Mouse (Mus musculus): ENCODE data around the gene Hoxd11. TPM values are rescaled to one million over a fixed set of nuclear protein-coding genes. Genes with fewer than 3 reads are reported as not detected.

Gene Hoxd11
- polyA plus RNA-seq, 1 experiment from 2014 or later, result 59.6 TPM

- ATAC-seq (ENCODE audit: insufficient number of reproducible peaks, low FRiP score, low TSS enrichment, low read depth), result no peak
- peak overlapping the region; percentile 54 for H3K9ac ChIP-seq (ENCODE audit: low read length)
- H3K27me3 ChIP-seq (ENCODE audit: control insufficient read depth, insufficient read depth, low read length), result peaks cover 61% of the 10 kb centered on the region
- peak overlapping the region; percentile 40; the same call in 1 of the 2 replicates for H3K27ac ChIP-seq (replicated peaks; ENCODE audit: low read depth, low read length)
- H3K4me2 ChIP-seq (ENCODE audit: low read depth, severe bottlenecking), result peak overlapping the region; percentile 34
- peak; percentile 60 for DNase-seq (ENCODE audit: low spot score)
- H3K4me1 ChIP-seq (ENCODE audit: control insufficient read depth, insufficient read depth, low read length), result peaks cover 12% of the 10 kb centered on the region
- no peaks in the 10 kb centered on the region for H3K36me3 ChIP-seq (ENCODE audit: control insufficient read depth, insufficient read depth, low read length)
- 1% methylated on average over 30 of the region's 30 CpGs for WGBS
- H3K9me3 ChIP-seq (ENCODE audit: control insufficient read depth, low read length), result no peaks in the 10 kb centered on the region
- H3K4me3 ChIP-seq (ENCODE audit: low read depth, low read length), result peak overlapping the region; percentile 38
Measured at GRCm38 (mm10) chr2:74660421-74661375, 18.7 kb upstream of the Hoxd11 start.

DNA sequence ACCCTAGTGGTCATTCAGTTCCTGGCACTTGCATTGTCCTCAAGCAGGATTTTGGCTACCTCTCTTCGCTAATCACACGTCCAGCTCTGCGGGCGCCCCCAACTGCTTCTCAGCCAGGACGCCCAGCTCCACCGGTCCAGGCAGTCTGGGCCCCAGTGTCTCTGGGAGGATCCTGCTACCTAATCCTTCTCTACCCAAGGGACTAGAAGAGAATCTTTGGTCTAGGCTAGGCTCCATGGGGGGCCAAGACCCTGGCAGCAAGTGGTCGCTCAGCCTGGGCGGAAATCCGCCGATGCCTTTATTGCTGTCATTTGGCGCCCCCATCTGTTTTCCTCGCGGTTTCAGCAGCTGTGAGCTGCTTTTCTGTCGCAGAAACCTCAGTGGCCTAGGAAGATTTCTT, 17.7 kb upstream of the Hoxd11 start:
- Histone ChIP-seq H3K4me3 (ENCODE audit: low read depth, low read length) (0 out of 2 replicates have a peak overlapping the region, but pooled peaks have one; percentile 14), H3K4me2 (ENCODE audit: low read depth, severe bottlenecking) (peak overlapping the region; percentile 23), H3K9ac (ENCODE audit: low read length) (no peak overlapping the region; the same call in 1 of the 2 replicates), H3K4me1 (ENCODE audit: control insufficient read depth, insufficient read depth, low read length) (peaks cover 6% of the 10 kb centered on the region; the same call in 1 of the 2 replicates), H3K9me3 (ENCODE audit: control insufficient read depth, low read length) (no peaks in the 10 kb centered on the region), H3K36me3 (ENCODE audit: control insufficient read depth, insufficient read depth, low read length) (no peaks in the 10 kb centered on the region), H3K27me3 (ENCODE audit: control insufficient read depth, insufficient read depth, low read length) (peaks cover 59% of the 10 kb centered on the region), H3K27ac (replicated peaks; ENCODE audit: low read depth, low read length) (no peak overlapping the region)
- DNase-seq (ENCODE audit: low spot score) (peak; percentile 89), ATAC-seq (ENCODE audit: insufficient number of reproducible peaks, low FRiP score, low TSS enrichment, low read depth) (peak; percentile 66)
- WGBS, result under 1% methylated on average over 14 of the region's 14 CpGs

DNA sequence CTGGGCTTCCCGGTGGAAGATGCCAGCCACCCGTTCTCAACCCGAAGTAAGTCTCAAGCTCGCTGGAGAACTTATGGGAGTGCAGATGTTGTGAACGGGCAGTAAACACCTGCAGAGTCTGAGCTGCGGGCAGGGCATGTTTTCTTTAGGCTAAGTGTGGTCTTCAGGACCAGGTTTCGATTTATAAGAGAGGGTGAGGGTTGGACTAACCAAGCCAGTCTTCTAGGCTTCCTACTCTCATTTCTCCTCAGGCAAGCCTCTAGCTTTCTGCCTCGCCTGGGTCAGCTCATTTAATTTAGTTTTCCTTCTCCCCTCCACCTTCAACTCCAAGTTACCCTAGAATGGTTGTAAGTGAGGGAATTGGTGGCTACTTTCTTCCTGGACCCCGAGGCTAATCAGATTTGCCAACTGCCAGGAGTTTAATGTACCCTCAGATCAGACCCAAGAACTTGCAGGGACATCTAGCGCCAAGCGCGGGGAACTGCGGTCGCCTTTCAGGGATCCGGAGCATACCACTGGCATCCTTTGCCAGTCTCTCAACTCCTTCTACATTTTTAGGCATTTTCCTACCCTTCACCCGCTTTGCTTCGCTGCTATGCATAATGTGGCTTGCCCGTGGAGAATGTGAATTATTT, 15.9 kb upstream of the Hoxd11 start:
- Histone ChIP-seq H3K4me1 (ENCODE audit: control insufficient read depth, insufficient read depth, low read length) (0 out of 2 replicates have a peak, but pooled peaks cover 6% of the 10 kb centered on the region), H3K4me3 (ENCODE audit: low read depth, low read length) (no peak overlapping the region), H3K36me3 (ENCODE audit: control insufficient read depth, insufficient read depth, low read length) (no peaks in the 10 kb centered on the region), H3K4me2 (ENCODE audit: low read depth, severe bottlenecking) (peak overlapping the region; percentile 27; the same call in 1 of the 2 replicates), H3K27me3 (ENCODE audit: control insufficient read depth, insufficient read depth, low read length) (peaks cover 56% of the 10 kb centered on the region), H3K27ac (replicated peaks; ENCODE audit: low read depth, low read length) (no peak overlapping the region), H3K9me3 (ENCODE audit: control insufficient read depth, low read length) (no peaks in the 10 kb centered on the region), H3K9ac (ENCODE audit: low read length) (no peak overlapping the region; the same call in 1 of the 2 replicates)
- WGBS, result 4% methylated on average over 18 of the region's 18 CpGs
- DNase-seq (ENCODE audit: low spot score), result peak; percentile 86
- ATAC-seq (ENCODE audit: insufficient number of reproducible peaks, low FRiP score, low TSS enrichment, low read depth), result no peak

- WGBS, result 2% methylated on average over 7 of the region's 7 CpGs
- Histone ChIP-seq H3K4me1 (ENCODE audit: control insufficient read depth, insufficient read depth, low read length) (0 out of 2 replicates have a peak, but pooled peaks cover 3% of the 10 kb centered on the region), H3K9ac (ENCODE audit: low read length) (peak overlapping the region; percentile 41), H3K36me3 (ENCODE audit: control insufficient read depth, insufficient read depth, low read length) (no peaks in the 10 kb centered on the region), H3K27me3 (ENCODE audit: control insufficient read depth, insufficient read depth, low read length) (peaks cover 56% of the 10 kb centered on the region), H3K4me2 (ENCODE audit: low read depth, severe bottlenecking) (peak overlapping the region; percentile 18), H3K9me3 (ENCODE audit: control insufficient read depth, low read length) (no peaks in the 10 kb centered on the region), H3K27ac (replicated peaks; ENCODE audit: low read depth, low read length) (no peak overlapping the region), H3K4me3 (ENCODE audit: low read depth, low read length) (peak overlapping the region; percentile 10; the same call in 1 of the 2 replicates)
- ATAC-seq (ENCODE audit: insufficient number of reproducible peaks, low FRiP score, low TSS enrichment, low read depth), result no peak
- peak; percentile 38 for DNase-seq (ENCODE audit: low spot score)
Measured at GRCm38 (mm10) chr2:74666411-74666810, 12.9 kb upstream of the Hoxd11 start.

GRCm38 (mm10) chr2:74667191-74667841, 12.0 kb upstream of the Hoxd11 start:
- WGBS, result under 1% methylated on average over 36 of the region's 36 CpGs
- peaks cover 7% of the 10 kb centered on the region; the same call in 1 of the 2 replicates for H3K4me1 ChIP-seq (ENCODE audit: control insufficient read depth, insufficient read depth, low read length)
- H3K4me3 ChIP-seq (ENCODE audit: low read depth, low read length), result peak overlapping the region; percentile 63
- peaks cover 54% of the 10 kb centered on the region for H3K27me3 ChIP-seq (ENCODE audit: control insufficient read depth, insufficient read depth, low read length)
- no peak for ATAC-seq (ENCODE audit: insufficient number of reproducible peaks, low FRiP score, low TSS enrichment, low read depth)
- H3K9me3 ChIP-seq (ENCODE audit: control insufficient read depth, low read length), result no peaks in the 10 kb centered on the region
- no peaks in the 10 kb centered on the region for H3K36me3 ChIP-seq (ENCODE audit: control insufficient read depth, insufficient read depth, low read length)
- H3K9ac ChIP-seq (ENCODE audit: low read length), result peak overlapping the region; percentile 90
- H3K4me2 ChIP-seq (ENCODE audit: low read depth, severe bottlenecking), result peak overlapping the region; percentile 88
- H3K27ac ChIP-seq (replicated peaks; ENCODE audit: low read depth, low read length), result peak overlapping the region; percentile 1; the same call in 1 of the 2 replicates
- peak; percentile 66 for DNase-seq (ENCODE audit: low spot score)

DNA sequence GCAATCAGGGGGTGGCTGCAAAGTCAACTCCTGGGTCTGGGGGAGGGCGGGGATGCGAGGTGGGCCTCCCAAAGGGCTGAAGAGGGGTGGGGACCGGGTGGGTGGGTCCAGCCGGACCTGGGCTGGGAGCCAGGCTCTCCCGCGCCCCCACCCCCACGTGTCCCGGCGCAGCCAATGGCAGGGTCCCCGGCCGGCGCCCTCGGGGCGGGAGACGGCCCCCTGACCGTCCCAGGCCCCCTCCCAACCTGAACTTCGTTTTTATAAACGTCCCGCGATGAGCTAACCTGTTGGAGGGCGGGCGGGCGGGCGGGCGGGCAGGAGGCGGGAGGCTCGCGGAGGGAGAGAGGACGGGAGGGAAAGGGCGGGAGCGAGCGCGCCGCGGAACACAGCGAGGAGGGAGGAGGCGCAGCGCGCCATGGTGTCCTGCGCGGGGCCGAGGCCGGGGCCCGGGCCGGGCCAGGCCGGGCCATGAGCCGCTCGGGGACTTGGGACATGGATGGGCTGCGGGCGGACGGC, 11.5 kb upstream of the Hoxd11 start, which contains the start of gene Hoxd13:
TSS of gene Hoxd13 (plus strand) at position 469 of the 516 bp plus-strand sequence.
- ATAC-seq (ENCODE audit: insufficient number of reproducible peaks, low FRiP score, low TSS enrichment, low read depth), result peak; percentile 78
- Histone ChIP-seq H3K9me3 (ENCODE audit: control insufficient read depth, low read length) (no peaks in the 10 kb centered on the region), H3K4me1 (ENCODE audit: control insufficient read depth, insufficient read depth, low read length) (peaks cover 7% of the 10 kb centered on the region; the same call in 1 of the 2 replicates), H3K4me3 (ENCODE audit: low read depth, low read length) (peak within 1 kb of the TSS; percentile 63), H3K9ac (ENCODE audit: low read length) (peak within 1 kb of the TSS; percentile 90), H3K27me3 (ENCODE audit: control insufficient read depth, insufficient read depth, low read length) (peaks cover 51% of the 10 kb centered on the region), H3K4me2 (ENCODE audit: low read depth, severe bottlenecking) (peak within 1 kb of the TSS; percentile 88), H3K36me3 (ENCODE audit: control insufficient read depth, insufficient read depth, low read length) (no peaks in the 10 kb centered on the region), H3K27ac (replicated peaks; ENCODE audit: low read depth, low read length) (peak within 1 kb of the TSS; percentile 84)
- under 1% methylated on average over 35 of the region's 51 CpGs for WGBS
- DNase-seq (ENCODE audit: low spot score), result peak; percentile 80

DNA sequence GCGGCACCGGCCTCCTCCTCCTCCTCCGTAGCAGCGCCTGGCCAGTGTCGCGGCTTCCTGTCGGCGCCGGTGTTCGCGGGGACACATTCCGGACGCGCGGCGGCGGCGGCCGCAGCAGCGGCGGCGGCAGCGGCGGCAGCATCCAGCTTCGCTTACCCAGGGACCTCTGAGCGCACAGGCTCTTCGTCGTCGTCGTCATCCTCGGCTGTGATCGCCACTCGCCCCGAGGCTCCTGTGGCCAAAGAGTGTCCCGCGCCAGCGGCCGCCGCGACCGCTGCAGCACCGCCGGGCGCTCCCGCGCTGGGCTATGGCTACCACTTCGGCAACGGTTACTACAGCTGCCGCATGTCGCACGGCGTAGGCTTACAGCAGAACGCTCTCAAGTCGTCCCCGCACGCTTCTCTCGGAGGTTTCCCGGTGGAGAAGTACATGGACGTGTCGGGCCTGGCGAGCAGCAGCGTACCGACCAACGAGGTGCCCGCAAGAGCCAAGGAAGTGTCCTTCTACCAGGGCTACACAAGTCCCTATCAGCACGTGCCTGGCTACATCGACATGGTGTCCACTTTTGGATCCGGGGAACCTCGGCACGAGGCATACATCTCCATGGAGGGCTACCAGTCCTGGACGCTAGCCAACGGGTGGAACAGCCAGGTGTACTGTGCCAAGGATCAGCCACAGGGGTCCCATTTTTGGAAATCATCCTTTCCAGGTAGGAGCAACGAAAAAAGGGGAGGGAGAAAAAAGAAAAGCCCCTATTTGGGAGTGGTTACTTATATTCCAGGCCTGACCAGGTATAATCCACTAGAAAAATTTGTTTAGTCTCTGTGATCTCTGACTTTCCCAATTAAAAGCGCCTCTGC, 10.8 kb upstream of the Hoxd11 start:
- Histone ChIP-seq H3K9ac (ENCODE audit: low read length) (peak overlapping the region; percentile 90), H3K4me3 (ENCODE audit: low read depth, low read length) (peak overlapping the region; percentile 63), H3K36me3 (ENCODE audit: control insufficient read depth, insufficient read depth, low read length) (no peaks in the 10 kb centered on the region), H3K9me3 (ENCODE audit: control insufficient read depth, low read length) (no peaks in the 10 kb centered on the region), H3K4me2 (ENCODE audit: low read depth, severe bottlenecking) (peak overlapping the region; percentile 88), H3K4me1 (ENCODE audit: control insufficient read depth, insufficient read depth, low read length) (peaks cover 7% of the 10 kb centered on the region; the same call in 1 of the 2 replicates), H3K27me3 (ENCODE audit: control insufficient read depth, insufficient read depth, low read length) (peaks cover 45% of the 10 kb centered on the region), H3K27ac (replicated peaks; ENCODE audit: low read depth, low read length) (peak overlapping the region; percentile 84)
- no peak for DNase-seq (ENCODE audit: low spot score)
- ATAC-seq (ENCODE audit: insufficient number of reproducible peaks, low FRiP score, low TSS enrichment, low read depth), result peak; percentile 23; the same call in 1 of the 2 replicates
- WGBS, result under 1% methylated on average over 62 of the region's 74 CpGs

Data from limb, embryonic 11.5 days (tissue).